Mouse (Mus musculus) liver, postnatal 0 days (tissue): ENCODE data around the gene Gm3476.
"Not testable (repeated sequence)": the region's sequence is repeated elsewhere in the genome, so short reads cannot be mapped to it uniquely, and the experiment has no call there.

Experiments used
- CTCF ChIP-seq: sonication (generic); IDR thresholded peaks from 2 replicates; pipeline ENCODE4 v1.5.1; 2016; ENCODE audit warnings: antibody characterized with exemption, low read depth
- EP300 ChIP-seq: IDR thresholded peaks from 2 replicates; pipeline ENCODE4 v1.6.1; 2016; ENCODE audit warnings: antibody characterized with exemption, low read depth, mild to moderate bottlenecking

- not testable (repeated sequence) for TF ChIP-seq CTCF, EP300
These were observed 31.8 kb downstream of the Gm3476 start, which contains the start of gene Gm8206 for GRCm38 (mm10) chr14:6093842-6094241.
